Mouse (Mus musculus): Measurements from ENCODE around the gene Psmd5.

Psmd5 gene

DNA sequence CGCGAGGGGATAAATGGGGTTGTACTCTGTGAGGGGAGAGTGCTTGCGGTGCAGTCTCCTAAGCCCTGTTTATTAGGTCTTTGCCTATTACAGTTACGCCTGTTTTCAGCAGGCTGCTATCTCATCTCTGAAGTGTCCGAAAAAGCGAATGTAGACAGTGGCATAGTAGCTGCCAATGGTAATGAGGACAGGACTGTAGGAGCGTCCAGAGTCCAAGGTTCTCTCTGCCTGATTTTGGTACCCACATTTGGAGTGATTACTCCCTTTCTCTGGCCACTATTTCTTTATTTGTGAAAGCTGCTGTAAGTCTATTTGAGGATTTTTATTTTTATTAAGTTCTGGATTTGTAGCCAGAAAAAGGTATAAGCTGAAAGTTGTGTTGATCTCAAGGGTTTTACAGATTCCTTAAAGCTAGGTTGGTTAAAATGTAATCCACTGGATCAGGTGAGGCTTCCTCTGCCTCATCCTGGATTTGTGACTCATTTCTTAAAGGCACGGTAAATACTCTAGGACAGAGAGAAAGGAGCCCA lies at the start of gene Psmd5:
Psmd5 (minus strand) TSS at position 153 of the 530 bp plus-strand sequence.
- no peak for DNase-seq (ENCODE audit: low read depth, low spot score)

DNA sequence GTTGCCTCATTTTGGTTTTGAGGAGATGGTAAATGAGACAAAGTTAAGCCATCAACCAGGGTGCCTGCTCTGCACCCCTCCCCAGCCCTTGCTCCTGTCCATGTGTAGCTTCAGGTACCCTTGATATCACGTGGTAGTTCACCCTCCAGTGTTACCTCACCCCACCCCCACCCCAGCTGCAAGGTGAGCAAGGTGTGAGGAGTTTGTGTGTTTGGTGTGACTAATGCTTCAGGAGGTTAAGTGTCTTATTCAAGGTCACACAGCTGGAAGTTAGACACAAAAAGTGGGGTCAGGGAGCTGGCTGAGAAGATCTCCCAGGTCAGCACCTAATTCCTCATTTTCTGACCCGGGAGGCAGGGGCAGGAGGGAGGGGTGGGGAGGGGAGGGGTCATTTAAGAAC lies 48.0 kb upstream of the Psmd5 start:
- DNase-seq (ENCODE audit: low read depth, low spot score): no peak

DNA sequence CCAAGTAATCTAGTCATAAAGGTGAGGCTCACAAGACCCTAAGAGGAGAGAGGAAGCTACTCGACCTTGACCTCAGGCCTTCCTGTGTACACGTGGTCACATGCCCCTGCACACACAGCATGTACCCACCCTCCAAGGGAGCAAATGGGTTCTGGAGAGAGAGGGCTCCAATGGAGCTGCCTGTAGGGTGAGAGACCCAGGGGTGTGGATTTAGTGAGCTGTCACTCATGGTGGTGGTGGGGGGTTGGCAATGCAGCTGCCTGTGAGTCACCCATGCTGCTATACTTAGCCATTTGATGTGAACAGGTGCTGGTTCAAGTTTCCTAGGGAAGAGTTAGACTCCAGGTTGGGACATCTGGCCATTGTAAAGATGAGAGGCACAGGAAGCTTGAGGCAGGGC lies 45.4 kb upstream of the Psmd5 start:
- no peak for DNase-seq (ENCODE audit: low read depth, low spot score)

DNA sequence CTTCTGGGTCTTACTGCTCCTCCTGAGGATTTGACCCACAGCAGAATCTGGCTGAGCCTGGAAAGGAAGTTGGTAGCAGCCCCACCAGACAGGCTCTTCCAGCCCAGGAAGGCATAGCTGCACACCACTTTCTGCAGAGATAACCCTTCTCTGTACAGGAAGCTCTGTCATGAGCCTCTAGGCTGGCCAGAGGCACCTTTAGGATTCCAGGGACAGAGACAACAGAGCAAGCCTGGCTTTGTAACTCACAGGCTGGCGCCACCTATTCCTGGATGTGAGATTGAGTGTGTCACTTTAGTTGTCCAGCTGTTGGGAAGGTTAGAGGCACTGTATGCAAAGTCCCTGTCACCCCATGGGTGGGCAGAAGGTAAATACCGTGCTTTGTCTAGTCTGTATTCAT lies 40.3 kb upstream of the Psmd5 start:
- DNase-seq (ENCODE audit: low read depth, low spot score): no peak

DNA sequence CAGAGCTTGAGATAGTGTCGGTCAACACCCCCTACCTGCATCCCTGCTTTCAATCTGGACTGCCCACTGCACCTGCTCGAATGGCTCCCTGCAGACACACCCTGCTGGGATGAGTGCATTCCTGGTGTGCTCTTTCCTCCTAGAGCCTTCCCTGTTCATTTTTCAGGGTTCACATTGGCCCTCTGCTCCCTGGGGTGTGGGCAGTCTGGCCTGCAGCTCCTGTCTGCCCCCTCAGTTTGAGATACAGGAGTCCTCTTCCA lies 40.0 kb upstream of the Psmd5 start:
- DNase-seq (ENCODE audit: low read depth, low spot score): no peak

DNA sequence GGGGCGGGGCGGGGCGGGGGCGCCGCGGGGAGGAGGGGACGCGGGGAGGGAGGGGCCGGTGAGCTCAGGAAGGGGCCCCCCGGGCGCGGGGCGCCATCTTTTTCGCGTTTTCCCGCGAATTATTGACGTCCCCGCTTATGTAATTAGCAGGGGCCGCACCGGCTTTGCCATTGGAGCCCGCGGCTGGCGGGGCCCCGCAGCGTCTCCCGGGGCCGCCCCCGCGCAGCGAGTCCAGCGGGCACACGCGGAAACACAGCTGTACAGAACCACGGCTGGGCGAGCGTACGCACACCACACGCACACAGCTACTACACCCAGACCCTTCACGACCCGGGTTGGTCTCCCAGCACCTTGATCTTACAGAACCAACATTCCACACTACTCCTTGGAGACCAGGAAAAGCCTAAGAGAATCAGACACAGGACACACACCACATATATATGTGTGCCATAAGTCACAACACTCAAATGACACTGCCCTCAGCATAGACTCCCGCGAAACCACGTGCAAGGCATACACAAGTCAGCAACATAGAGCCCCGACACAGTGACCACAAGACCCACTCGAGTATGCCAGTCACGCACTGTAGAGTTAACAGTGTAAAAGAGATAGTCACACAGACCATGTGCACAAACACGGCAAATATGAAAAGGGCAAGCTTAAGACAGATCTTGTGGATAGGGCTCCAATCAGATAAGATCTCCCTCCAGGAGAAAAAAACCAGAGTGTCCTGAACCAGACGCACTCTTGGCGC lies 39.5 kb upstream of the Psmd5 start:
- no peak for DNase-seq (ENCODE audit: low read depth, low spot score)

DNA sequence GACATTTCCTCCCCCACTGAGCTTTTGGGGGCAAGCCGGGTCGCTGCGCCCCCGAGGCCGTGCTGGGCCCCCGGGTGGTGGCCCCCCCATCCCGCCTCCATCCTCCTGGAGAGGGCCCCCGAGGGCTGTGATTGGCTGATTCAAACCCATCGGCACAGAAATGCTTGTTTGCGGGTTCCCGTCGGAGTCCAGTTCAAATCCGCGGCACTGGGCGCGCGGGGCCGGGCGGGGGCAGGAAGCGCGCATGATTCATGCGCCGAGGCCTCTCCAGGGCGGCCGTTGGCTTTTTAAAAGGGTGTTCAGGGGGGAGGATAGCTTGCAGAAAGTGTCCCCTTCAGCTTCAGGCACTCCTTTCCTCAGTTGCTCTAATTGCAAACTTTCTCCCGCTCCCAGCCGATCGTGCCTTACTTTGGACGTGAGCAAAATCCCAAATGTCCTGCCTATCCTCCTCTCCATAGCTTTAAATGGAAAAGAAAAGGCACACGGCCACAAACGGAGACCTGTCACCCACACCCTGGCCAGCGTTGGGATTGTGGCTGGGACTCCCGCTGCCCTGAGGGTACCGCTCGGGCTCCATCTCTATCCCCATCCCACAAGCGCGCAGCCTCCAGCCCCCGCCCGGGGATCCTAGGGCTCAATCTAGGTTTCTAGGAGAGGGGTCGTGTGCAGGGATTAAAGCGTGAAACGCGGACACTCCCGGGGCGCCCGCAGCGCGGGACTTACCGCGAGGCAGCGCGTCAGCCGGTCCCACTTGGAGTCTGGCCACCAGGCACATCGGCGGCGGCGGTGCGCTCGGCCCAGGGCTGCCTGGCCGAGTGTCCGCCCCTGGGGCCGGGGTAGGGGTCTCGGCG lies 38.7 kb upstream of the Psmd5 start, which contains the start of gene Phf19:
Phf19 (minus strand) TSS at position 809 of the 851 bp plus-strand sequence.
- no peak for DNase-seq (ENCODE audit: low read depth, low spot score)

DNA sequence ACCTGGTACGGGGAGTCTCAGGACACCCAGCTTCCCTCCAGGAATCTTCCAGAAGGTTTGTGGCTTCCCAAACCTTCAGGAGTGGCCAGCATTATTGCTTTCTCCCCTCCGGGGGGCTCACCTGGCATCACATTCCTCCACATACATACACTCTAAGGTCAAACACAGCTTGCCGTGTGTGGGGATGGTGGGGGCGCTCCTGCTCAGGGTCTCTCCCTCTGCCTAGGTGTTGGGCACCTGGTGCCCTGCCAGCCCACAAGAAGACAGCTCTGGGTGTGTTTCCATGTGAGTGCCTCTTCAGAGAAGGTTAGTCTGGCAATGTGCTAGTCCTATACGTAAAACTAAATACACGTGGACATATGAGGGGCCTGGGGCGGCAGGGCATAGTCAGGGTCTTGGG lies 37.8 kb upstream of the Psmd5 start:
- no peak for DNase-seq (ENCODE audit: low read depth, low spot score)

DNA sequence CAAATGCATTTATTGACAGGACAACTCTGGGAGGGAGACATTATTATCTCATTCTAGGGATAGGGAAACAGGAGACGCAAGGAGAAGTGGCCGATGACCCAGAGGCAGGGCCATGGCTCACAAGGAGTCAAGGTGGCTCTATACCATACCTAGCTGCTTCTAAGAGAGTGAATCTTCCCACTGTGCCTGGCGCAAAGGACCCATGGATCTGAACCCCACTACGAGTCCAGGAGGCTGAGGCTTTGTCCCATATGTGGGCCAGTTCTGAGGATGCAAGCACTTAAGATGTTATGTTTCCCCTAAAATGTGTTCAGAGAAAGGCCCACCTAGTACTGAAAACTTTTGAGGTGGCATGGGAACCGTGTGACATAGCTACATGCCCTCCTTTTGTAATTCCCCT lies 37.1 kb upstream of the Psmd5 start:
- no peak for DNase-seq (ENCODE audit: low read depth, low spot score)

DNA sequence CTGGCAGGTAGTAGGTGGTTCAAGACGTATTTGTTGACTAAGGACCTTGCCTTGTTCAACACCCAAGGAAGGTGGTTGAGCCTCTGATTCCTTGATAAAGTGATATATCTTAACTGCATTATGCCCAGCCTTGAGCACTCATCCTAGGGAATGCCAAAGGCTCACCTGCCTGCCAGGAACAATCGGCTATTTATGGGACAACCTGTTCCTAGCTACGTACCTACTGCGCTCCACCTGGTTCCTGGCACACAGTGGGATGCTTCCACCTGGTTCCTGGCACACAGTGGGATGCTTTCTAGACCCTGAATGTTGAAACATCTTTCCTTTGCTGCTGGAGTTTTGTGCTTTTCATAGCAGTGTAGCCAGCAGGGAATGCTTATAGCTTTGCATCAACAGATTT lies 35.0 kb upstream of the Psmd5 start:
- DNase-seq (ENCODE audit: low read depth, low spot score): no peak

DNA sequence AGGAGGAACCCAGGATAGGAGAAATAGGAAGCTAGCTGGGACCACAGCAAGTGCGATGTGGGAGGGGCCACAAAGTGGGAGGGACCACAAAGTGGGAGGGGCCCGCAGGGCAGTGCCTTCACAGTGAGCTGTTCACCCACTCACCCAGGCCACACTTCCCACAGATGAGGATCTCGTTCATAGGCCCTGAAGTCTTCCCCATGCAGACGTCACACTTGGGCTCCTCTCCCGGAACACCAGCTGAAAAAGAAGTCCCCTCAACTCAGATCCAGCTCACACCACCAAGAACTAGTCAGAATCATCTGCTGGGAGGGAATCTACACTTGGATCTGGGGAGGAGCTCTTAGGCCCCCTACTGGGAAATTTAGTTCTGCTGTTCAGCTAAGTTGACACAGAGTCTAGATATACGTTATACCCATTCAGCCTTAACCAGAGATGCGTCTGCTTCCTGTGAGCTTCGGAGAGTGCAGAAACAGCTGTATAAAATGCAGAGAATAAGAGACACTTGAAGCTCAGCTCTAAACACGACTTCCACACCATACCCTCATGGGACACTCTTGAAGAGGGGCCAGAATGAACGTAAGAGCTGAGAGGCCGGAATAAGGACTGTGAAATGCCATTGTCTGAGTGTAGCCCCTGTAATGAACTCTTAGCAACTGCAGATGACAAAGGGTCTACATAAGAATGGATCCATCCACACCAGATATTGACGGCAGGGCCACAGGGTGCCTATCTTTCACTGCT lies 32.3 kb upstream of the Psmd5 start:
- peak; percentile 49 for DNase-seq (ENCODE audit: low read depth, low spot score)

DNA sequence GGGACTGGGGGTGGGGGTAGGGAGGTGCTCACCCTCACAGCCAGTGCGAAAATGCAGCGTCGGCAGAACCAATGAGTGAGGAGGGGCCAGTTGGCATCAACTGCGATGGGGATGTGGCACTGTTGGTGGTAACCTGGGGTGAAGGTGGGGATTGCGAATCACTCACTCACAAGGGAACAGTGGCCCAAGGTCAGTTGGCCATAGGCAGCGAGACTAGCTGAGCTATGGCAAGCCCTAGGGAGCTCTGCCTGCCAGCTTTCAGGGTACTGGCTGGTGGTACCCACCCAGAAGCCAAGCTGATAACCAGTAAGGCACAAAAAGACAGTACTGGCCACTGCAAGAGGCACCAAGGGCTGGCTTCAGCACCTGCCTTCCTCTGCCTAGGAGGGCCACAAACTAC lies 31.7 kb upstream of the Psmd5 start:
- DNase-seq (ENCODE audit: low read depth, low spot score): no peak

DNA sequence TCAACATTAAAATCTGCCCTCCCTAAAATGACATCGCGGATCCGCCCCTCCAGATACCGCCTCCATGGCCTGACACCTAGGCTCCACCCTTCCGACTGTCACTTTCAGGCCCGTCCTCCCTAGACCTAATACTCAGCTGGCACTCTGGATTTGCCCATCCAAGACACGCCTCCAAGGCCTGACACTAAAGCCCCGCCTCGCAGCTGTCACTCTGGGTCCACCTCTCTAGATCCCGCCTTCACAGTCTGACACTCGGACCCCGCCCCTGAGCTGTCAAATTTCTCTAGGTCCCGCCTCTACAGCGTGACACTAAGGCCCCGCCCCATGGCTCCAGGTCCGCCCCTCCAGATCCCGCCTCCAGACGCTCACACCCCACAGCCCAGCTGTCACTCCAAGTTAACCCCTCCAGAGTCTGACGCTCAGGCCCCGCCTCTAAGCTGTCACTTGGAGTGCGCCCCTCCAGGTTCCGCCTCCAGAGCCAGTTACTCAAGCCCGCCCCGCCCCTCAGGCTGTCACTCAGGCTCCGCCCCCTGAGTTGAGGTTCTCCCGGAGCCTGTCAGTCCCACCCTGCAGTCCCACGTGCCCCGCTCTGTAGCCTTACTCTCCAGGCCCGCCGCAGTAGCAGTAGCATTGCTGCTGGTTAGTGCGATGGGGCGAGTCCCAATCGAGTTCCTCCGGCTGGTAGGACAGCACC lies 30.2 kb upstream of the Psmd5 start:
- DNase-seq (ENCODE audit: low read depth, low spot score): peak; percentile 100

DNA sequence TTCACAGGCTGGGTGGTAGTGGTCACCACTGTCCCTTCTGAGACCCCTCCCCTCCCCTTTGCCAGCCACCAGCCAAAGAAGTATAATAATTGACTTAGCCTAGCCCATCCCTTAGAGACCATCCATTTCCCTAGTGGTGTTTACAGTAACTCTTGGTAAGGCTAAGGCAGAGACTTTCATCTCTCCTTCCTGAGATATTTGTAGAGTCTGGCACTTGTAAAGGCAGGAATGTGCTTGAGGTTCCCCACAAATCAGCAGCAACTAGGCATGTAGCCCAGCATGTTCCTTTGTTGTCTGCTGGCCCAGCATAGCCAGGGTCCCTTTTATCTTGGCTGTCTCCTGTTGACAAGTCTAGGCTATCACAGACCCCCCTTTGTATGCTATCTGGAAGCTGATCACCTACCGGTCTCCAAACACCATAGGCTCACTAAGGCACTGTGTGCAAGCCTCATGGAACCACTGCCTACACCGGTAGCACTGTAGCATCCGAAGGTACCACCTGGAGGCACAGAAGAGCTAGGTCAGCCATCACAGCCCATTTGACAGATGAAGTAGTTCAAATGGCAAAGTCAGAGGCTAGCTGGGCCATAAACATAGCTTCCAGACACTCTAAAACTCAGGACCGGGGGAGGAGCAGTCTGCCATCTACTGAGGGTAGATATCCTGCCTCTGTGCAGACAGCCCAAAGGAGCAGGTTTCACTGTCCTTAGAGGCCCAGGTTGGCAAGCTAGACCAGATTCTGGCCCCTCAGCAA lies 29.1 kb upstream of the Psmd5 start:
- DNase-seq (ENCODE audit: low read depth, low spot score): no peak

DNA sequence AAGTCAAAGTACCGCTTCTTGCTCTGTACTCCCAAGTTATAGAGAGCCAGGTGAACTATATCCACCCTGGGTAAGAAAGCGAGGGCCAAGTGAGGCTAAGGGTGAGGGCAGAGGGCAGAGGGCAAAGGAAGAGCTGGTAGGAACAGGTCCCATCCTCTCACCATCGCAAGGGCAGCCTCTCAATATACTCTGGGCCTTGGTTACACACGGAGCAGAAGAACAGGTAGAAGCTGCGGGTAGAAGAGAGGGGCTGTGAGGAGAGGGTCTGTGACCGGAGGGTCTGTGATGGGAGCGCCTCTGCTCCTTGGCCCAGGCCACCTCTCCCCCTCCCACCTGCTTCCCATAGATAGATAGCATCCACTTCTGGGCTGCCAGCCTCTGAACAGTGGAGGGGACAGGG lies 28.4 kb upstream of the Psmd5 start:
- no peak for DNase-seq (ENCODE audit: low read depth, low spot score)

DNA sequence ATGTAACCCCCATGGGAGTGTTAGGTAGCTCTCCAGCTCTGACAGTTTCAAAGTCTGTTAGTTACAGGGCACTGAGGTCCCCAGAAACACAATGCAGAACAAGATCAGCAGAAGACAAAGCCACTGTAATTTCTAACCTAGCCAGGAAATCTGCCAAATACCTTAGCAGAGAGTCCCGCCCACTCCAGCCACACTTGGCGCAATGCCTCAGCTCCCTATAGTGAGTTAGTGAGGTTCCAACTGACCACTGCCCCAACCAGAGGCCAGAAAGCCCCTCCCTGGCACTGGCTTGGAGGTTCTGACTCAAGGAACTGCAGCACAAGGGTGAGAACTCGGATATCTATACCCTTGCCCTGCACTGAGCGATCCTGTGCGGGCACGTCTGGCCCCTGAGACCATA lies 28.0 kb upstream of the Psmd5 start:
- no peak for DNase-seq (ENCODE audit: low read depth, low spot score)

DNA sequence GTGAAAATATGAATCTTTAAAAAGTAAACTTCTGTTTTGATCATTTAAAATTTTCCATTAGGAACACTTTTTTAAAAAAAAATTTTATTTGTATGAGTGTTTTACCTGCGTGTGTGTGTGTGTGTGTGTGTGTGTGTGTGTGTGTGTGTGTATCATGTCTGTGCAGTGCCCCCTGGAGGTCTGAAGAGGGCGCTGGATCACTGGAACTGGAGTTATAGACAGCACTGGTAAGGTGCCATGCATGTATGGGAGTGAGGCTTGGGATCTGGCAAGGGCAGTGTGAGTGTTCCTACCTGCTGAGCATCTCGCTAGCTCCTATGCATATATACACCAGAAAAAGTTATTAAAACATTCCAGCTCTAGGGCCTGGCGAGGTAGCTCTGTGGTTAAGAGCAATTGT lies 27.0 kb upstream of the Psmd5 start:
- no peak for DNase-seq (ENCODE audit: low read depth, low spot score)

DNA sequence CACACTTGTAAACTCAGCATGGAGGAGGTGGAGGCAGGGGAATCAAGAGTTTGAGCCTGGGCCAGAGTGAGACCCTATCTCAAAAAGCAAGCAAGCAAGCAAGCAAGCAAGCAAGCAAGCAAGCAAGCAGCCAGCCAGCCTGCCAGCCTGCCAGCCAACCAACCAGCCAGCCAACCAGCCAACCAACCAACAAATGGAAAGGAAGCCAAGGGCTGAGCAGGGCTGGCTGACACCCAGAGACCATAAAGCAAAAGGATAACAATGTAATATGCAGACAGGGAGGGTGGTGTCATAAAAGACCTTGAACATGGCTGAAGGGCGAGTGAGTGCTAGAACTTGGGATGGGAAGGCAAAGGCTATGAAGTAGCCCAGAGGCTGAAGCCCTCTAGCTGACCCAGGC lies 25.6 kb upstream of the Psmd5 start:
- DNase-seq (ENCODE audit: low read depth, low spot score): no peak

DNA sequence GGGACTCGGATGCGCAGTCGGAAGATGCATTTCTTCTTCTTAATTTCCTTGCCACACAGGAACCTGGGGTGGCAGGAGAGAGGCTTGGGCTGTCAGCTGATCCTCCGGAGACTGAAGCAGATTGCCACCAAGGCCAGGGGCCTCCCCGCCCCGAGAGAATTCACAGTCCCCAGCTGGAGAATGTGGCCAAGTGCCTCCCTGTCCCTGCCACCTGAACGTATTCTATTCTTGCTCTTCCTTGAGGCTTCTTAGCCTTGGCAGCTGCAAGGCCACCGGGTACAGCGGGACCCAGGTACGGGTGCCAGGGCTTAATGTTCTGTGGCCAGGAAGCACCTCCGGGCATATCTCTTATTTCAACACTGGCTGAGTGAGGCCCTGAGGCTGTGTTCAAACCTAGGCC lies 24.9 kb upstream of the Psmd5 start:
- DNase-seq (ENCODE audit: low read depth, low spot score): no peak

DNA sequence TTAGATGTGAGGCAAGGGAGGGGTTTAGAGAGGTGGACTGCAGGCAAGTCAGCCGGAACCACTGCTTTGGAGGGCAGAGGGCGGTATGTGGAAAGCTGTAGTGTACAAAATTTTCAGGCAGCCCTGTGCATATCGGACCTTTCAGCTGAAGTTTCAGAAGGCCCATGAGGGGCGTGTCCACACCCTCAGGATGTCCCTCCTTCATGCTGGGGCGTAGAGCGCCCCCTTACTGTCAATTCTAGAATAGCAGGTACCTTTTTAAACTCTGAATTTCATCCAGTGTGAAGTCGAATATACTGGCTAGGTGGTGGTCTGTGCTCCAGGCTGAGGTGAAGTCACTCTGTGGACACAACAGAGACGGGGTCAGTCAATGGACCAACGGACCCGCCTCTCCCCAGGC lies 23.1 kb upstream of the Psmd5 start:
- DNase-seq (ENCODE audit: low read depth, low spot score): peak; percentile 77

DNA sequence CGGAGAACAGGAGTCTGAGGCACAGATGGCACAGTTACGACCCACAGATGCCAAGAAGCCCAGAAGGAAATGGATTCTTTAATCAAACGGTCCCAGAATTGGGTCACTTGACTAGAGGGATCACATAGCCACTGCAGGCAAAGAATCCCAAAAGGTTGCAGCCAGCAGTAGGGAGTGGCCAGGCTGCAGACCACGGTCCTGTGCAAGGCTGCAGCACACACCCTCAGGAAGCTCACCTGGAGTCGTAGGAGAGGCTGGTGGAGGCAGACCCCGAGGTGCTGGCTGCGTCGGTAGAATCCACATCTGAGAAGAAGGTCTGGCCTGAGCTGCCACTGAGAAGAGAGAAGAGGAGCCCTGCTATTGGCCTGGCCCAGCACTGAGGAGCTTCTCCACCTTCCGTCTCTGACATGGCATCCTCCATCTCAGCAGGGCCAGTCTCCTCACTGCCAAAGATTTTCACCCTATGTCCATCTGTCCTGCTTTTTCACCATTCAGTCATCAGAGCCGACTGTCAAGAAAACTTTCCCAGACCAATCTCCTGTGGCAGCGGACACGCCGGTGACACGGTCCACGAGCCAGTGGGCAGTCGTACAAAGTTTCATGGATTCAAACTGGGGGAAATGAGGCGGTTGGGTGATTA lies 22.2 kb upstream of the Psmd5 start:
- DNase-seq (ENCODE audit: low read depth, low spot score): no peak

Measured in c-Kit-negative CD71-positive TER-119-positive erythroid progenitor cells, embryonic 14.5 days (primary cell).